Mouse (Mus musculus) urinary bladder, postnatal 4 days (tissue): ENCODE measurements around the gene Gm10037.
"Not testable (repeated sequence)": the region's sequence is repeated elsewhere in the genome, so short reads cannot be mapped to it uniquely, and the experiment has no call there.

Experiments used
- DNase-seq, 2 experiments: peaks; one replicate each; pipeline ENCODE4 v3.0.0; 2021 to 2022; ENCODE audit warnings: low spot score in 2 of 2

Gm10037 gene

GRCm38 (mm10) chr13:67830911-67831336 lies at the start of gene Gm10037:
Gm10037 (plus strand) TSS chr13:67831106.
- no peak for DNase-seq

- DNase-seq, result no peak
Observed at GRCm38 (mm10) chr13:67791921-67792455, 38.9 kb upstream of the Gm10037 start.

GRCm38 (mm10) chr13:67798618-67799017 lies 32.3 kb upstream of the Gm10037 start:
- no peak for DNase-seq

GRCm38 (mm10) chr13:67799151-67799550 lies 31.8 kb upstream of the Gm10037 start:
- not testable (repeated sequence) for DNase-seq

GRCm38 (mm10) chr13:67811651-67812210 lies 19.2 kb upstream of the Gm10037 start:
- no peak for DNase-seq

- no peak for DNase-seq
Observed at GRCm38 (mm10) chr13:67812961-67813709, 17.8 kb upstream of the Gm10037 start.

GRCm38 (mm10) chr13:67813710-67814660 lies 16.9 kb upstream of the Gm10037 start, which contains the start of gene Zfp273:
Zfp273 (plus strand) TSS chr13:67813740.
- DNase-seq, result peak; percentile 64 to 66

- DNase-seq, result no peak
Observed at GRCm38 (mm10) chr13:67818636-67819035, 12.3 kb upstream of the Gm10037 start.

- DNase-seq, result not testable (repeated sequence)
Observed at GRCm38 (mm10) chr13:67833137-67833536, 2.2 kb downstream of the Gm10037 start.

- no peak for DNase-seq
Observed at GRCm38 (mm10) chr13:67843775-67844118, 12.8 kb downstream of the Gm10037 start.

- no peak for DNase-seq
Observed at GRCm38 (mm10) chr13:67844119-67844852, 13.4 kb downstream of the Gm10037 start.

GRCm38 (mm10) chr13:67844853-67845194 lies 13.9 kb downstream of the Gm10037 start:
- no peak for DNase-seq

GRCm38 (mm10) chr13:67850361-67850760 lies 19.5 kb downstream of the Gm10037 start:
- DNase-seq, result no peak

GRCm38 (mm10) chr13:67853130-67853529 lies 22.2 kb downstream of the Gm10037 start:
- no peak for DNase-seq

GRCm38 (mm10) chr13:67853983-67854382 lies 23.1 kb downstream of the Gm10037 start:
- no peak for DNase-seq

- DNase-seq, result no peak
Observed at GRCm38 (mm10) chr13:67857317-67857716, 26.4 kb downstream of the Gm10037 start.

- no peak for DNase-seq
Observed at GRCm38 (mm10) chr13:67862508-67862907, 31.6 kb downstream of the Gm10037 start.

- no peak for DNase-seq
Observed at GRCm38 (mm10) chr13:67863026-67863425, 32.1 kb downstream of the Gm10037 start, which contains the start of gene BC048507. BC048507 (plus strand) TSS chr13:67863326.

GRCm38 (mm10) chr13:67864764-67865350 lies 34.0 kb downstream of the Gm10037 start:
- DNase-seq, result no peak

GRCm38 (mm10) chr13:67867899-67868298 lies 37.0 kb downstream of the Gm10037 start:
- DNase-seq, result no peak
